Mouse (Mus musculus) ovary, postnatal 36 days (tissue): ENCODE measurements around the gene St8sia1.

Experiments used
- DNase-seq: peaks from one replicate; pipeline ENCODE4 v3.0.0; 2022; ENCODE audit warnings: low spot score, mixed read lengths

The St8sia1 gene

DNA sequence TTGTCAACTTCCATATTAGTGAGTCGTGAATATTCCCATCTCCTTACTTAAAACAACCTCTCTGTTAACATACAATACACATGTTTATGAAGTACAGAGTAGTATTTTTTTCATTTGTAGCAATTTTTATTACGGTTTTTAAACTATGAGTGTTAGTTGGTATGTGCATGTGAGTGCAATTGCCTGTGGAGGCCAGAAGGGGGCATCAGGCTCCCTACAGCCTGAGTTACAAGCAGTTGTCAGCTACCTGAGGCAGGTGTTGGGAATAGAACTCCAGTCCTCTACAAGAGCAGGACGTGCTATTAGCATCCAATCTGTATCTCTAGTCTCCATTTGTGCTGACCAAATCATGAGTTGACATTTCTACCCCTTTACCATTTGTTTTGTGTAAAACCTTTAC, 19.8 kb downstream of the St8sia1 start:
- no peak for DNase-seq

DNA sequence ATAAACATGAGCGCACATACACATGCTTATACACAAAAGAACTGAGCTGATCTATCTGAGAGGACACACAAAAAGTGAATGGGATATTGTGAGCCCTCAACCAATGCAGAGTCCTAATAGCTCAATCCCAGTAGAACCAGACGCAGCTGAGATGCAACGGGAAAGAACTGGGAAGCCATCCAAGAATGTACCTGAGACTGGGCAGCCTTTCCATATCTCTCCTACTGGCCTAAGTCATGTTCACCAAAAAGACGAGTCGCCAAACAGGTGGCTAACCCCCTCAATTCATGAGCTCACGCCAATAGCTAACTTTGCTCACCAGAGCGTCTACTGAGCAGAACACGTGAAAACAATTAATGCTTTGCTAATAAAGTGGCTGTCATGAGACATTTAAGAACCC, 20.8 kb downstream of the St8sia1 start:
- DNase-seq, result no peak

DNA sequence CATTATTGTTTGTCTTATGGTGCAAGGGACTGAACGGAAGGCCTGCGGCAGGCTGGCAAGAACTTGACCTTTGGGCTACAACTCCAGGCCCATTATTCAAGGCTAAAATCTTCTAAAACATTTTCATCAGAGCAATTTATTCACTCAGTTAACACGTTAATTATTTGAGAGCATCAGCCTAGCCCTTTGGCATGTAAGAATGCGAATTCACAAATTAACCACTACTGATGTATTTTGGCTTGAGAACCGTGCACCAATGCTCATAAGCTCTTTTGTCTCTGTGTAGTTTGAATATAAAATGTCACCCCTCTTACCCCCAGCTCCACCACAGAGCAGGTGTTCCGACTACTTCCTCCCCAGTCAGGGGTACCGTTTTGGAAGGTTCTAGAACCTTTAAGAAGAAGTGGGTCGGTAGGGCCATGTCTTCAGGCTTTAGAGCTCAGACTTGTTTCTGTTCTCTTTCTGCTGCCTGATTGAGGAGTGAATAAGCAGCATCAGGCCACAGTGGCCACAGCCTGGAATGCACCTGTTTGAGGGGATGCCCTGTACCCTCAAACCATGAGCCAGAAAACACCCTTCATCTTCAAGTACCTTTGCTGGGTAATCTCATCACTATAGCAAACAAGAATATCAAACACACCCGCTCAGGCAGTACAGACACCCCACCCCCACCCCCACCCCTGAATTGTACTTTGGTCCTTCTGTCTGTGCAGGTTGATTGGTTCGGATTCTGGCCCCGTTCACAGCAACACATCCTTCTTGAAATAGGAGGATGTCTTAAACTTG, 22.5 kb downstream of the St8sia1 start:
- DNase-seq, result no peak

DNA sequence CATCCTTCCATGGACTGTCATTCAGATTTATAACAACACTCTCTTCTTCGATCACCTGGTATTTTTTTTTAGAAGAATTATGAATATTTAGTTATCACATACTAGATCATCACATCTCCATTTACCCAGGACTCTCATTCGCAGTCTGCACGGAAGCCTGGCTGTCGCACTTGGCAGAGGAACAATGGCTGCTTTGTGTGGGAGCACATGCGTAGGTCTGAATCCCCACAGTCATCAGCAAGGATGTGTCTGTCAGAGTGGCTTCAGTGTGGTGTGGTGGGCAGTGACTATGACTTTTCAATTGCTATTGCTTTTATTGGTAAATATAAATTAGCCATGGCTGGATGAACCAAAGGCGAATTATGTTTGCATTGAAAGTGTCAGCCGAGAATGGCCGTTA, 23.2 kb downstream of the St8sia1 start:
- DNase-seq, result no peak

DNA sequence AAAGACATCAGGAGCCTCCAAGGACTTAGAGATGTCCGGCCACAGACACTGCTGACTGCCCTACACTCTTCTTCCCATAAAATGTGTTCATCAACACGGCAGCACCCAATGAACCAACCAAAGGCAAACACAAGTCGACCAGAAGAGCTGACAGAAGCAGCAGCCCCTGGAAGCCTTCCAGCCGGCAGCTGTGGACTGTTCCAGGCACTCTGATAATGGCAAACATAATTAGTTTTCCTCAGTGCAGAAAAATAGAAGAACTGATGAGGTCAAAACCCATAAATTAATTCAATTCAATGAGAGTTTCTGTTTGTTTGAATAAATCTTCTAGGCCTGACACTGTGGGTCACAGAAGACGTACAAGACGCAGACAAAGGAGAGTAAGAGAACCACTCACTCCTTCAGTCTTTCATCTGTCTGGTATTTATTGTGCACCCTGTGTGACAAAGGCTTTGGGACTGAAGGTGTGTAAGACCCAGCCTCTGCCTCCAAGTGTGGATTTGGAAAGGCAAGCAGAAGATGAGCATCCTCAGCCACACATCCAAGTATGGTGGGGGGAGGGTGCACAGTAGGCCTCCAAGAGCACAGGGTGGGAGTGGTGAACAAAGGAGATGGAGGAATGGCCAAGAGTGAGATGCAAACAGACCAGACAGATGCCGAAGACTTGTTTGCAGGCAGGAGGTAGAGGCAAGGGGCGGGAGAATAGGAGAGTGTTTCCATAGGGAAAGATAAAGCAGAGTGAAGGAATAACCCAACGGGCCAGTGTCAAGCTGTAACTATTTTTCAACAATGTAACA, 25.5 kb downstream of the St8sia1 start:
- no peak for DNase-seq

DNA sequence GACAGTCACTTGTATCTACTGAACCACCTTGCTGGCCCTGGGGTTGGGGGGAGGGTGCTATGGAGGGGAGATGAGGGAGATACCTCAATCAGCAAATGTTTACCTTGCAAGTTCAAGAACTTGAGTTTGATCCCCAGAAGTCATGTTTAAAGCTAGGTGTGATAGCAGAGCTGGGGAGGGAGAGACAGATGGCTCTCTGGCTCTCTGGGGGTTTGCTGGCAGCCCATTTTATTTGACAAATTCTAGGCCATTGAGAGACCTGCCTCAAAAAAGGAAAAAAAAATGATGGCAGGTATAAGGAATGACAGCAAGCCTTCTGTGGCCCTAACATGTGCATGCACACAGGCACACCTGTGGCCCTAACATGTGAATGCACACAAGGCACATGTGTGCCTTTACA, 26.2 kb downstream of the St8sia1 start:
- no peak for DNase-seq

DNA sequence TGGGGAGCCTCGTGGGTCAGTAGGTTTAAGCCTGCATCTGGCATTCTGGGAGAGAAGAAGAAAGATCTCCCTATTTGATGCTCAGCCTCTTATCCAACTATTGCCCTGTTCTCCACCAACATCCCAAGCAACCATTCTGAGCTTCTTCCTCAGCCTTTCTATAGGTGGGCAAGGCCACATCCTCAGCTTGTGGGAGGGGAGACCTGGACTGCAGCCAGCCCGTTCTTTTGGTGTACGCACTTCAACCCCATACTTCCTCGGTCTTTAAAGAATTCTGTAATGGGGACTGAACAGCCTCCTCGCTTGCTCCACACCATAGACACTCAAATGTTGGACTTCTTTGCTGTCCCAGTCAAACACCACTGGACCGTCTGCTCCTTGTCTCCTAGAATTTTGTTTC, 31.7 kb downstream of the St8sia1 start:
- no peak for DNase-seq

DNA sequence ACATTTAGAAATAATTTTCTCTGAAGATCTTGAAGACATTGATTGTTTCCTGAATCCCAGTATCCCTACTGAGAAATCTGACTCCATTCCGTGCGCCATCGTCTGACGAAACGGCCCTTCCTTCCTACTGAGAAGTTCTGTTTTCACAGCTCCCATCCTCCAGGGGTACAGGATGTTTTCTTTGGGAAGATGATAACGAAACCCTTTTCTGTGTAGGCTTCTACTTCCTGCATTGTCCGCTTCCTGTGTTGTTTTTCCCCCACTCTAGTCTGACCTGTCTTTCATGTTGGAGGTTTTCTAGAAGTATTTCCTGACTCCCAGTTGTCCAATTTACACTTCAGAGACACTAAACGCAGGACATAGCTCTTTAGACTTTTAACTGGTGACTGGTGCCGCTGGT, 32.1 kb downstream of the St8sia1 start:
- no peak for DNase-seq

DNA sequence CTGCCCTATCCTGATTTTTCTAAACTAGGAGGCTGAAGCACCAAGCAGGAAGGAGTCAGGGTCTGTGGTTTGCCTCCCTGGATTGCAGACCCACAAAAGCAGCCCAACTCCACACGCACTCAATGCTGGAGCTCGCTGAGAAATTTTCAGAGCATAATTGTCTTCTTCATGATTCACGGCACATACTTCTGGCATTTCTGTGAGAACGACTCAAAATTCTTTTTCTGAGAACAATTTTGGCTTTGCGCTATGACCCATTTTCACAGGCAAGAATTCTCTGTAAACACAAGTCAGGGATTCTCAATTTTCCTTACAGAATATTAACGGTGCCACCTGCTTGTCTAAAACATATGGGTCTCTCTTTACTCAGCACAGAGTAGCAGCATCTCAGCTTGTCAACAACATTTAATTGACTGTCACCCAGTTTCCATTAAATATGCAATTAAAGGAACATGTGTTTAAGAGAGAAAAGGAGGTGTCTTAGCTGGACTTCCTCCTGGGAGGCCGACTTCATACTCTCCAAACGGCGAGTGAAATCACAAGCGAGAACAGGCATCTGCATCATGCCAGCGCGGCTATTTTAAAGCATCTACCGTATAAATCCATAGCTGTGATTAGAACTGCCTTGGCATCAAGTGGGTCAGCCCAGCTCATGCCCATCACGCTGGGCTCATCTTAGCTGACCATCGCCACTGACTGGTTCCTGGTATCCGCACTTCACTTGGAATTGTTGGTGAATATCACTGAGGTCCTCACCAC, 35.5 kb downstream of the St8sia1 start:
- DNase-seq, result no peak

DNA sequence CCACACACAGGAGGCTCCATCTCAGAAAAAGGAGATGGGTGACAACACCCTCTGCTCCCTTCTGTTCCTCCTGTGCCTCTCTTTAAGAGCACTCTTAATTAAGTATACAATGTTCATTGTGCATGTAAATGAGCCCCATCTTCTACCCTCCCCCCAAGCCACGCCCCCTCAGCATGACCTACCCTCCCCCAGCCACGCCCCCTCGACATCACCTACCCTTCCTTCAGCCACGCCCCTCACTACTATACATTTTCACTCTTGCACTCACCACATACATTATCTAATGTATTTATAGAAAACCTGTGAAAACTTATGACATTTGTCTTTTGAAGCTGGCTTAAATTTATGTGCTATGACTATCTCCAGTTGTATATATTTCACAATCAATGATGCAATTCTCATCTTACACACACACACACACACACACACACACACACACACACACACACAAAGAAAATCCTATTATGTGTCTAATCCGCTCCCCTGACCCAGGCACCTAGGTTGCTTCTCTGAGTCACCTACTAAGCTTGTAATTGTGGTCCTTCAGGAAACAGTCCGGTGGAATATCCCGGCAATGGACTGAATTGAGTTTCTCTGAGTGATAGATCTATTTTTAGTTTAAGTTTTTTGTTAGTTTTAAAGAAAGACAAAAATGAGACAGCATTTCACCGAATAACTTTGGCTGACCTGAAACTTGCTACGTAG, 37.2 kb downstream of the St8sia1 start:
- DNase-seq, result no peak

DNA sequence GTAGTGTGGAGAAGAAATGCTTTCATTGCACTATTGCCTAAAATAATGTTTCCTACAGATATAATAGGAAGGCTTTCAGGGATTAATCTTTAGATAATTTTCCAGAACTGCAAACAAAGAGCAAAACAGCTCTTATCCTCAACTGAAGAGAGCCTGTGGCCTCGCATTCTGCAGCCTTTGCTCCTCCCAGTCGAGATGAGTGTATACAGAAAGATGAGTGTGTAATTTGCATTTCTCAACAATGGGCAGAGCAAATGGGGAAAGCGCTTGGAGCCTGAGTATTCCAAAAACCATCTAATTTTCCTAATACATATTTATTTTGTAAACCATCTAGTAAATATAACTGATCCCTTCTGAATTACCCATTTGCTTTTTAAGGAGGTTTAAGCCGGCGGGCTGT, 38.3 kb downstream of the St8sia1 start:
- DNase-seq, result no peak

DNA sequence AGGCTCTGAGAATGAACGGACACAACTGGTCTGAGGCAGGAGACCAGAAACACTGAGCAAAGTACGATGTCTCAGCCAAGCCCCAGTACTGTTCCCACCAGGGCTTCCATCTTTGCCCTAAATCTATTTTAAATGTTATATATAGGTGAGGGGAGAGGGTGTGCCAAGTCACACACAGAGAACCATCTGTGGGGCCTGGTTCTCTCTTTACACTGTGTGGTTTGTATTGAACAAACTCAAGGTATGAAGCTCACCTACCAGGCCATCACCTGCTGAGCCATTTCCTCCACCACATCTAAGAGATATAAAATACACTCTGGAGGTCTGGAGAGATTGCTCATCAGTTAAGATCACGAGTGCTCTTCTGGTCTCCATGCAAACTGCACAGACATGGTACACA, 38.9 kb downstream of the St8sia1 start:
- no peak for DNase-seq

DNA sequence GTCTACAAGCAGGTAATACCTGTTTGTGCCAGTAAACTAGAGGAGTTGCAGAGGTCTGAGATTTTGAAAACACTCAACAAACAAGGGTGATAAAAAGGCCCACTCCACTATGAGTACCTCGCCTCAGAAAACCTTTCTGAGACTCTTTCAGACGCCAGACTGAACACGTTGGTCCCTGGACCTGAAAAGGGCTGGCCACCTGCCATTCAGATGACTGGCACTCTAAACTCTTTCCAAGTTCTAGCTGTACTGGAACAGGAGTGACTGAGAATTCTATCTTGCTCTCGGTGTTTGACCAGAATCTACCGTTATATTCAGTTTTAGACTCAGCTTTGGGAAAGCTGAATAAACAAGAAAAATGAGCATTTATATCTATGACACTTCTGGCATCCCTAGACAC, 43.4 kb downstream of the St8sia1 start:
- no peak for DNase-seq

DNA sequence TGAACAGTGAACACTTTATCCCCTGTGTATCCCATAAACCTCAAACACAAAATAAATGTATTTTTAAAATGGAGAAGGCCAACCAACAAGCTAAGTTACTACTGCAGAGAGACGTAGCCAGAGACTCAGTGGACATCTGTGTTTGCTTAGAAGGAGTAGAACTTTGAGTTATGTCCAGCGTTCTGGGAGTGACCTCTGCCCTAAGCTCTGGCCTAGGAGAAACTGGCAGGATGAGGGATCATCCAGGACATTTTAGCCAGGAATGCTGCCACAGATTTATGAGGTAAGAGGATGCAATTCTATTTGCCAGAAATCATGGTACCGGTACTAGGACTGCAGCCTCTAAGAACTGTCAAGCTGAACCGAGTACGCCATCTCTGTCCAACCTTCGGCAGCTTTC, 45.6 kb downstream of the St8sia1 start:
- DNase-seq, result no peak

DNA sequence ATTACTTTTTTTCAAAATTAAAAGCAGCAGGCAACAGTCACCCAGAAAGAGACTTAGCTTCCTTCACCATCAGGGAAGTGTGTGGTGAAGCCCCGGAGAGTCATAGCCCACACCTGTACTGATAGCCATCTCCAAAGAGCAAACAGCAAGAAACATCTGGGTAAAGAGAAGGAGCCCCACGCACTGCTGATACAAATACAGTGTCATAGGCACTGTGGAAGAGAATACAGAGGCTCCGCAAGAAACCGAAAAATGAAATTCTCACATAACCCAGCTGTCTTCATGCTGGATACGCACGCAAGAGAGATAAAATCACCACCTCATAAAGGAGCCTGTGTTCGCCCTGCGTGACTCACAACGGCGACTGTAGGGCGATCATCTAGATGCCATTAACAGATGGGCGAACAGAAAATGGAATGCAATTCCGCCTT, 46.8 kb downstream of the St8sia1 start:
- DNase-seq, result no peak

DNA sequence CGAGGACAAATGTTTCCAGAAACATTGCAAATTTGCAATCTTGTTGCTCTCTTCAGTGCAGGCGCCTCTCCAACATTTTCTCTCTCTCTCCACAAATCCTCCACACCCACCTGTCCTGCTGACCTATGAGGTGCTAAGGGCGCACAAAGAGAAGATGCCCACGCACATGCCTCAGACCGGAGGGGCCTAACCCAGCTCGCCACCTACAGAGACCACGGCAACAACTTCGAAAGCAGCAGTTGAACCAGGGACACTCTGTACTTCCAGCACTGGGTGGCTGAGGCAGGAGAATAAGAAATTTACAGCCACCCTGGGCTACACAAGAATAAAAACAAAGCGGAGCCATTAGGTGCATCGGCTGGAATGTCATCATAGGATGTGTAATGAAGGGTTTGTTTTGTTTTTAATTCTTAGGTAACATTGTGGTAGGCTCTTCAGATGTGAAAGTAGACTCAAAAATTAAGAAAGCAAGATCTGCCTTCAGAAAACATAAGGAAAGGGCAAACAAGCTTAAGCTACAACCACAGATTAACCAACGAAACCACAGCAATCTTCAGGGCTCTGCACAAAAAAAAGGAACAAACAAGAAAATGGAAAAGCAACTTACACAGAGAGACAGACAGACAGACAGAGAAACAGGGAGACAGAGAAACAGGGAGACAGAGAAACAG, 47.8 kb downstream of the St8sia1 start:
- no peak for DNase-seq

DNA sequence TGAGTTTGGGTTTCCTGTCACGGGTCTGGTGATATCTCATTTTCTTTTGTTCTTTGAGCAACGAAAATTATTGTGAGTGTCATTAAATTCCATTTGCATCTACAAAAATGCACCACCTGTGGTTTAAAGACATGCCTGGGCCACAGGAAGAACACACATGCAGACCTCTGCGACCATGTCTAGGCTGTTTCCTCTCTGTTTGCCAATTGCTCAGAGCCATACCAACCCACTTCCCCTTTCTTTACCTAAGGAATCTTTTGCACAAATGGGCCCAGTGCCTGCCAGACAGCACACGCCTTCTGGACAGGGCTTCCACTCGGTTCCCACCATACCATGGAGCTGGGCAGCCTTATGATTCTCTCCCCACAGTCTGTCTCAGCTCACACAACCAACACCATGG, 48.8 kb downstream of the St8sia1 start:
- DNase-seq, result no peak

DNA sequence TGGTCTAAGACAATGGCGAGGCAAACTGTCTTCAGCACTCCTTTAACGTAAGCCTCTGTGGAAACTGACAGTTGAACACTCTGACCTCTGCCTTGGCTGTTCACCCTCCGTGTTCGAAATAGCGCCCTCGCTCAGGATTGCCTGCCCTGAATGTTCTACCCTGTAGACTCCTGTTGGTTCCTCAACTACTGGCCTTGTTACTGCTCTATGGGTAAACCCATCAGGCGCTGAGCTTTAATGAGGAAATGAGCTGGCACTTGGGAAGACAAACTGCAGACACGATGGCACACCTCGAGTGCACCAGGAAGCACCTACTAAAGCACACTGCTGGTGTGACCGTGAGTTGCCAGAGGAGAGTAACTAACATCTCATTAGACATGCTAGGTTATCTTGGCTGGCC, 49.6 kb downstream of the St8sia1 start:
- DNase-seq, result no peak

DNA sequence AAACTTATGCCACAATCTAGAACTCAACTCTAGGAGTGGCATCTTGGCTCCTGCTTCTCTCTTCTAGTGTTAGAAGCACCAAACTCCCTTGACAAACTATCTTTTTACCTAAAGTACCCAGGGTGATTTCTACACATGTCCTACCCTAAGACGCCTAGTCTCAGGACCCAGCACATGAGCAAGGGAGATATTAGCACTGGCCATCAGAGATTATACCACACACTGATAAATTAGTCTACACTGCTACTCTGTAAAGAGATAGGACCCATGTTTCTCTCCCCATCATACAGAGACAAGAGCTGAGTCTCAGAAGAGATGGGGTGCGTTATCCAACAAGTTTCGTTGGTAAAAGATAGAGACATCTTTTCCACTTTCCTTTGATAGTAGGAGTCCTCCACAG, 53.0 kb downstream of the St8sia1 start:
- no peak for DNase-seq

DNA sequence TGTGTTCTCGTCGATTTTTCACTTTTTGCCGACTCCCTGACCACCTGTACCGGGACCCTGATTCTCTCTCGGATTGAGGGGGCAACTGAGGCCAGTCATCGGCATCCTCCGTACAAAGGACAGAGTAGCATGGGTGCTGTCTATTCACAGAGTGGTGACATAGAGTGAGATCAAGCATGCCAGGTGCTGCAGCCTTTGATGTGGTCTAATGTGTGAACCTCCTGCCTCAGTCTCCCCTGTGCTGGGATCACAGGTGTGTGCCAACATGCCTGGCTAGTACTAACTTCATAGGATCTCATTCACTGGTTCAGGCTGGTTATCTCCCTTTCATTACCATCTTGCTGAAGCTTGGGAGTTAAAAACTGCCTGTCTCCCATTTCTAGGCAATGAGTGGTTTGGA, 53.5 kb downstream of the St8sia1 start:
- DNase-seq, result no peak

DNA sequence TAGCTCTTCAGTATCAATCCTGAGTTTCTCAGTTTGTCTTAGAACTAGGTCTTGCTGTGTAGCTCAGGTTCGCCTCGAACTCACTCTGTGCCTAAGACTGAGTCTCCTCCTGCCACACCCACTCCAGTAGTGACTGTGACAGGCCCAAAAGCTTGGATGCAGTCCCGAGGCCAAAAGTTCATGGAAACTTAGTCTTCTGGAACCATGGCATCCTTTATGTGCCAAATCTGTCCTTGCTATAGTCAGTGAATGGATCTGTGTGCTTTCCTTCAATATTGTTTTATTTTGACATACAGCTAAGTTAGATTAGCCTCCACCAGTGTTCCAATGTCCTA, 54.5 kb downstream of the St8sia1 start:
- no peak for DNase-seq
